Mouse (Mus musculus) cerebellum, adult 2 months (tissue): ENCODE results near the gene Rab39.

ENCODE experiments used
- CTCF ChIP-seq: fragments of 200-500 bp; IDR thresholded peaks from 2 replicates; pipeline ENCODE4 v1.5.1; 2011; ENCODE audit warnings: low read depth, mild to moderate bottlenecking, control low read depth, low read length, moderate library complexity, borderline replicate concordance; ENCODE audit not compliant: insufficient read depth
- POLR2A ChIP-seq: fragments of 200-500 bp; IDR thresholded peaks from 2 replicates; pipeline ENCODE4 v1.6.1; 2011; ENCODE audit warnings: low read length, control low read depth, borderline replicate concordance; ENCODE audit not compliant: insufficient read depth

DNA sequence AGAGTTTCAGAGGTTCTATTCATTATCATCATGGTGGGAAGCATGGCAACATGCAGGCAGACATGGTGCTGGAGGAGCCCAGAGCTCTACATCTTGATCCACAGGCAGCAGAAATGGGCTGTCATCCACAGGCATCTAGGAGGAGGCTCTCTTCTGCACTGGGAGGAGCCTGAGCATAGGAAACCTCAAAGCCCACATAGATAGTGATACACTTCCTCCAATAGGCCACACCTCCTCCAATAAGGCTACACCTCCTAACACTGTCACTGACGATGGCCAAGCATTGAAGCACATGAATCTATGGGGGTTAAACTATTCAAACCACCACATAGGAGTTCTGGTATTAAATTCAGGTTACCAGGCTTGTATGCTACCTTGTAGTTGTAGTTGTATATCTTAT is 12.3 kb downstream of the Rab39 start:
- TF ChIP-seq POLR2A, result no peak
- TF ChIP-seq CTCF, result no peak
